Mouse (Mus musculus) forebrain, embryonic 13.5 days (tissue): ENCODE measurements around the gene Jph2. TPM values are rescaled to one million over a fixed set of nuclear protein-coding genes. Genes with fewer than 3 reads are reported as not detected.

Experiments used
- ATAC-seq: fragments of 200-750 bp; cut with Nextera tagmentation; 2 replicates; pipeline ENCODE4 v1.8.0; 2017
- H3K27ac ChIP-seq: fragments of 300-500 bp; sonication (generic); 2 replicates; pipeline ENCODE4 v1.5.1; 2015; ENCODE audit warnings: inconsistent platforms, mild to moderate bottlenecking, moderate library complexity
- H3K27me3 ChIP-seq: fragments of 300-500 bp; sonication (generic); 2 replicates; pipeline ENCODE4 v1.6.1; 2015; ENCODE audit warnings: mild to moderate bottlenecking, inconsistent platforms
- H3K36me3 ChIP-seq: fragments of 300-500 bp; sonication (generic); 2 replicates; pipeline ENCODE4 v1.6.1; 2015; ENCODE audit warnings: mild to moderate bottlenecking, inconsistent platforms; ENCODE audit not compliant: poor library complexity, severe bottlenecking
- H3K4me1 ChIP-seq: fragments of 300-500 bp; sonication (generic); 2 replicates; pipeline ENCODE4 v1.6.1; 2015; ENCODE audit warnings: inconsistent platforms
- H3K4me2 ChIP-seq: fragments of 300-500 bp; sonication (generic); 2 replicates; pipeline ENCODE4 v1.6.1; 2015; ENCODE audit warnings: inconsistent platforms, mild to moderate bottlenecking, moderate library complexity
- H3K4me3 ChIP-seq: fragments of 300-500 bp; sonication (generic); 2 replicates; pipeline ENCODE4 v1.5.1; 2015; ENCODE audit warnings: mild to moderate bottlenecking, inconsistent platforms
- H3K9ac ChIP-seq: fragments of 300-500 bp; sonication (generic); 2 replicates; pipeline ENCODE4 v1.6.1; 2015; ENCODE audit warnings: mild to moderate bottlenecking, inconsistent platforms
- H3K9me3 ChIP-seq: fragments of 300-500 bp; sonication (generic); replicated peaks from 2 replicates; pipeline ENCODE4 v1.6.1; 2016; ENCODE audit warnings: inconsistent platforms
- WGBS: fragments of 180-500 bp; shearing (Covaris S2); methylation state at CpG from one replicate; pipeline ENCODE4 v1.1.7; 2015; 5-methylcytosine and 5-hydroxymethylcytosine counted together
- polyA plus RNA-seq: library from polyadenylated mRNA; unstranded; fragments of >200 nt; fragmentation: Nextera tagmentation; extraction: Ambion mirVana; gene quantifications from 2 replicates; pipeline ENCODE4 v1.2.1, GENCODE M21; 2015

Jph2 gene
- polyA plus RNA-seq, 1 experiment from 2014 or later = 0.12 TPM

DNA sequence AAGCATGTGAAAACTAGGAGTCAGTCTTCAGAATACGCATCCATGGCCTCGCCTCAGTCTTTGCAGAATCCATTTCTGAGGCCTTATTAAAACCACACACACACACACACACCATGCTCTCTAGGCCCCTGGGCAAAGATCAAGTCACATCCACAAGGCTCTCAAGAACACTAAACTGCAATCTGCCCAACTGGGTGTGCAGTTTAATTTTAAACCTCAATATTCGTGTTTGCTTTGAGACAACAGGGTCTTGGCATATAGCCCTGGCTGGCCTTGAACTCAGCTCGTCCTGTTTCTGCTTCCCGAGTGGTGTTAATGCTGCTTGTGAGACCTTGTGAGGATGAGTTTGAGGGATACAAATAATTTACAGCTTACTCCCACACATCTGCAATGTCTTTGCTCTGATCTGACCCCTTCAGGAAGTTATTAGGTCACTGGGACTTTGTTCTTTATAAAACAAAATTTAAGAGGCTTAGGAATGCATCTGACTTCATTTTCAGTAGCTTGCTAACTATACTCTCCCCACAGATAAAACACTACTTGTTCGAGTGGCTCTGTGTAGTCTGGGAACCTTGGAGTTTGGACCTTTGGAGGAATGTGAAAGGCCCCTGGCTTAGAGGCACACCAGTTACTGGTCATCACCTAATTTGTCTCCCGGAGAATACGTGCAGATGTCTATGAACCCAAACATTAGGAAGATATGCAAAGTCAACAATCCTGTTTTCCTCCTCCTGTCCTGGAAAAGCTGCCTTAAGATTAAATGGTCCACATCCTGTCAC, 6.4 kb upstream of the Jph2 start:
- Histone ChIP-seq H3K9ac (no peak overlapping the region), H3K27ac (no peak overlapping the region), H3K27me3 (no peaks in the 10 kb centered on the region), H3K36me3 (peaks cover 32% of the 10 kb centered on the region), H3K4me2 (no peak overlapping the region), H3K4me3 (no peak overlapping the region), H3K9me3 (no peaks in the 10 kb centered on the region), H3K4me1 (no peaks in the 10 kb centered on the region)
- ATAC-seq = no peak
- WGBS = 90% methylated on average over 8 of the region's 8 CpGs

DNA sequence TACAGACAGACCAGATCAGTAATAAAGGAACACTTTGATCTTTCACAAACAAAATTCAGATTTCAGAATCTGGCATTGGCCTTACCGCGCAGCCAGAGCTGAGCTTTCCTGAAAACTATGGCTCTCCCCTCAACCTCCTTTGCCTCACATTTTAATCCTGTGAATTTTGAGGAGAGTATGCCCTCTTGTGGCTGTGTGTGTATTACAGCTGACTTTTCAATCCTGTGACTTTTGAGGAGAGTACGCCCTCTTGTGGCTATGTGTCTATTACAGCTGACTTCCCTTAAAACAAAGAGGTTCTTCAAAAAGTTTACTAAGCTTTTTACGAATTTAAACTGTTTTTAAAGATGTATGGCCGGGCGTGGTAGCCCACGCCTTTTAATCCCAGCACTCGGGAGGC, 3.4 kb upstream of the Jph2 start:
- ATAC-seq = peak; percentile 48; the same call in 1 of the 2 replicates
- peaks cover 8% of the 10 kb centered on the region for H3K36me3 ChIP-seq
- peaks cover 5% of the 10 kb centered on the region for H3K4me1 ChIP-seq
- no peak overlapping the region for H3K27ac ChIP-seq
- no peak overlapping the region for H3K9ac ChIP-seq
- no peak overlapping the region for H3K4me2 ChIP-seq
- H3K9me3 ChIP-seq = no peaks in the 10 kb centered on the region
- no peak overlapping the region for H3K4me3 ChIP-seq
- no peaks in the 10 kb centered on the region for H3K27me3 ChIP-seq
- 11% methylated on average over 8 of the region's 8 CpGs for WGBS

DNA sequence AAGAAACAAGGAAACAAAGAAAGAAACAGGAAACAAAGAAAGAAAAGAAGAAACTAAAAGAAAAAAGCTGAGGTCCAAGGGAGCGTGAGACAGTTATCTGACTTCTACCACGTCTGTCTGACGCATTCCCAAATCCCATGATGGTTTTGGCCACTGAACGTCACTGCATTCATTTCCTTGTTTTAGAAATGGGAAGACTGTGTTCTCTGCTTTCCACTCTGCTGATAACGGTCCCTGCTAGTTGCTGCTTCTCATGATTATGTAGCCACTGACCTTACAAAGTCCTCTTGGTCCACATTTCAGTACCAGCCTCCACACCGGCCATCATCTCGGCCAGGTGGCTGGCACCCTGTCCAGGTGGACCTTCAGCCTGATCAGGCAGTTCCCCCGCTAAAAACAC, 1.4 kb upstream of the Jph2 start:
- no peaks in the 10 kb centered on the region for H3K36me3 ChIP-seq
- 77% methylated on average over 8 of the region's 8 CpGs for WGBS
- no peaks in the 10 kb centered on the region for H3K27me3 ChIP-seq
- ATAC-seq = no peak
- no peak overlapping the region for H3K27ac ChIP-seq
- peaks cover 5% of the 10 kb centered on the region for H3K4me1 ChIP-seq
- no peak overlapping the region for H3K9ac ChIP-seq
- no peak overlapping the region for H3K4me3 ChIP-seq
- H3K9me3 ChIP-seq = no peaks in the 10 kb centered on the region
- H3K4me2 ChIP-seq = no peak overlapping the region

DNA sequence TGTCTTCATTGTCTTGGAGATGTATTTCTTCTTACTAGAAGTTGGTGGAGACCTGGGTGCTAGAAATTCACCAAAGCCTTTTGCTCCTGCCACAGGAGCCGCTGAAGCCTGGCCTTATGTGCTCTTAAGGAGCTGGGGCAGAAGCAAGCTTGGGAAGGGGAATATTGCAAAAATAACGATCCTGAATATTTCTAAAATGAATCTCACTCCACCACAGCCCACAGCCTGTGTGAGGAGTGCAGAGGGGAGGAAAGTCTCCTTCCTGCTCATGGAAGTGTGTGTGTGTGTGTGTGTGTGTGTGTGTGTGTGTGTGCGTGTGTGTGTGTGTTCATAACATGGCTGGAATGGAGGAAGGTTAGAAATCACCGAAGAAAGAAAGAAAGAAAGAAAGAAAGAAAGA, 977 bp upstream of the Jph2 start:
- Histone ChIP-seq H3K4me2 (no peak overlapping the region), H3K4me3 (no peak overlapping the region), H3K9me3 (no peaks in the 10 kb centered on the region), H3K27ac (no peak overlapping the region), H3K4me1 (peaks cover 5% of the 10 kb centered on the region), H3K9ac (no peak overlapping the region), H3K36me3 (no peaks in the 10 kb centered on the region), H3K27me3 (no peaks in the 10 kb centered on the region)
- ATAC-seq = no peak
- WGBS = 83% methylated on average over 4 of the region's 4 CpGs

DNA sequence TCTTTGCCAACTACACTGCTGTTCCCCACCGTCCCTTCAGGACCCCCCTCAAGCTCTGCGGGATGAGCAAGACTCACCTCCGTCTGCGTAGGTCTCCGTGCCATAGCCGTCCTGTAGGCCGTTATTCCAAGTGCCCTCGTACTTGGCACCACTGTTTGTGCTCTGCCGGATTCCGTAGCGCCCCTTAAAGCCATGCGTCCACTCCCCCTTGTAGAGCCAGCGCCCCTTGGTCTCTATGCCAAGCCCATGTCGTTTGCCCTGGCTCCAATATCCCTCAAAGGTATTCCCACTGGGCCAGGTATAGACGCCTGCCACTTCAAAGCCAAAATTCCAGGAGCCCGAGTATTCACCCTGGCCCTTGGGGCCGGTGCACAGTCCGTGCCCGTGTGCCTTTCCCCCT, 722 bp downstream of the Jph2 start:
- no peak overlapping the region for H3K9ac ChIP-seq
- no peak overlapping the region for H3K27ac ChIP-seq
- H3K4me3 ChIP-seq = no peak overlapping the region
- peaks cover 5% of the 10 kb centered on the region for H3K4me1 ChIP-seq
- no peak overlapping the region for H3K4me2 ChIP-seq
- H3K27me3 ChIP-seq = no peaks in the 10 kb centered on the region
- no peak for ATAC-seq
- 92% methylated on average over 19 of the region's 19 CpGs for WGBS
- no peaks in the 10 kb centered on the region for H3K36me3 ChIP-seq
- H3K9me3 ChIP-seq = no peaks in the 10 kb centered on the region

DNA sequence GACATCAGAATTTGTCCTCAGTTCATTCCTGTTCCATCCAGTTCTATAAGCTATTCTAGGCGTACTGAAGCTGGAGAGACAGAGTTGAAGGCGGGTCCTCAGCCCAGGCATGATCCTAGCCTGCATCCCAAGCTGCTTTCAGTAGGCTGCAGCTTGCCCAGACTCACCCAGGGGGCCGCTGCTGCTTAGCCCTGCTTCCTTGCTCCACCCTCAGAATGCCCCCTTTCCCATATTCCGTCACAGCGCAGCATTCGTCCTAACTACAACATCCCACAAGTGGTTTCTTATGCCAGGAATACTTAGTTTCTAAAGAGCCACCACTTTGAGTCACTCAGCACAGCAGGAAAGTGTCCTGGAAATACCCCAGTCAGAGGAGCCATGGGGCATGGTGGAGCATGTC, 2.8 kb downstream of the Jph2 start:
- Histone ChIP-seq H3K4me1 (peaks cover 5% of the 10 kb centered on the region), H3K36me3 (no peaks in the 10 kb centered on the region), H3K27ac (no peak overlapping the region), H3K9ac (no peak overlapping the region), H3K27me3 (no peaks in the 10 kb centered on the region), H3K9me3 (no peaks in the 10 kb centered on the region), H3K4me2 (no peak overlapping the region), H3K4me3 (no peak overlapping the region)
- ATAC-seq = no peak
- 75% methylated on average over 6 of the region's 6 CpGs for WGBS

DNA sequence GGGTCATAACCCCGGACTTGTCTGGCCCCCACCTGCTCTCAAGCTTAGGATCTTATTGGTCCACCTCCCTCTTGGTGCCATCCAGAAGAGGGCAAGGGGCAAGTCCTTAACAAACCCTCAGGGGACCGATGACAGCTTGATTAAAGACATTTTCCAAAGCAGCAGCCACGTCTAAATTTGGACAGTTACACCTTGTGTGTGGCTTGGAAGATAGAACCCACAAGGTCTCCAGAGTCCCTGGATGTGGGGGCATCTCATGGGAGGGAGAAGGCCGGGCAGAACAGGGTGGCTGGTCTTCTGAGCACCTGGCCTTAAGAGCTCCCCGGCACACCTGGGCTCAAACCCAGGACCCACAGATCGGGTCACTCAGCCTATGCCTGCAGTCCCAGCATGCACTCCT, 3.8 kb downstream of the Jph2 start:
- H3K9me3 ChIP-seq = no peaks in the 10 kb centered on the region
- no peak for ATAC-seq
- no peak overlapping the region for H3K9ac ChIP-seq
- no peak overlapping the region for H3K4me3 ChIP-seq
- H3K27ac ChIP-seq = no peak overlapping the region
- H3K36me3 ChIP-seq = no peaks in the 10 kb centered on the region
- no peaks in the 10 kb centered on the region for H3K27me3 ChIP-seq
- WGBS = 78% methylated on average over 6 of the region's 6 CpGs
- no peak overlapping the region for H3K4me2 ChIP-seq
- peaks cover 5% of the 10 kb centered on the region for H3K4me1 ChIP-seq

DNA sequence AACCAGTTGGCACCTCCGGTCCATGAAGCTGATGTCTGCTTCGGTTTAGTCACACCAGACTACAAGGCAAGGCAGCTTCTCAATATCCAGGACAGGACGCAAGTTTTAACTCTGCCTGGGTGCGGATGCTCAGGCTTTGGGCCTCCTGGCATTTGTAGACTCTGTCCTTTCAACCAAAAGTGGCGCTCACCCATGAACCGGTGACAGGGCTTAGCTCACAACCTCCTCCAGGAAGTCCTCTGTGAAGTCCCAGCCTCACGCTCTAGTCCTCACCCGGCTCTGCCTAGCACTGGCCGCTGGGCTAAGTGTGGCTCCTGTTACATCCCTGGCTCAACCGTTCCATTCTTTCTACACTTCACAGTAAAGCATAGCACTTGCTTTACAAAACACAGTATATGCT, 4.6 kb downstream of the Jph2 start:
- no peaks in the 10 kb centered on the region for H3K27me3 ChIP-seq
- H3K36me3 ChIP-seq = no peaks in the 10 kb centered on the region
- H3K4me3 ChIP-seq = no peak overlapping the region
- no peak for ATAC-seq
- H3K9ac ChIP-seq = no peak overlapping the region
- no peaks in the 10 kb centered on the region for H3K9me3 ChIP-seq
- no peak overlapping the region for H3K27ac ChIP-seq
- peaks cover 5% of the 10 kb centered on the region for H3K4me1 ChIP-seq
- WGBS = 91% methylated on average over 10 of the region's 10 CpGs
- no peak overlapping the region for H3K4me2 ChIP-seq

DNA sequence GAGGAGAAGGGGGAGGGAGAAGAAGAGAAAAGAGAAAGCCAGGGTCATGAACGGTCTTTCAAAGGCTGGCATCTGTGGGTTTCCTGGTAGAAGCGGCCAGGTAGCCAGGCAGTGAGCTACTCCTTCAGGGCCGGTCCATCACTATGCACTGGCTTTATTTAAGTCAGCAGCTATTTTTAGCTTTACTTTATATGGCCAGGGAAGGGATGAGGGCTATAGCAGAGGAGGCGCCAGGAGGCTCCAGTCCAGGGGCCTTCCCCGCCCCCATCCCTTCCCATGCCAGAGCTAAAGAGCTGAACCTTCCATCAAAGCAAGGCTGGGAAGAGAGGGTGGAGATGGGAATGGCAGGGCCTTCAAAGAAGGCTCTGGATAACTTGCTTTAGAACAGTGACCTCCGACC, 5.4 kb downstream of the Jph2 start:
- WGBS = 81% methylated on average over 6 of the region's 6 CpGs
- no peak overlapping the region for H3K4me2 ChIP-seq
- H3K27ac ChIP-seq = no peak overlapping the region

DNA sequence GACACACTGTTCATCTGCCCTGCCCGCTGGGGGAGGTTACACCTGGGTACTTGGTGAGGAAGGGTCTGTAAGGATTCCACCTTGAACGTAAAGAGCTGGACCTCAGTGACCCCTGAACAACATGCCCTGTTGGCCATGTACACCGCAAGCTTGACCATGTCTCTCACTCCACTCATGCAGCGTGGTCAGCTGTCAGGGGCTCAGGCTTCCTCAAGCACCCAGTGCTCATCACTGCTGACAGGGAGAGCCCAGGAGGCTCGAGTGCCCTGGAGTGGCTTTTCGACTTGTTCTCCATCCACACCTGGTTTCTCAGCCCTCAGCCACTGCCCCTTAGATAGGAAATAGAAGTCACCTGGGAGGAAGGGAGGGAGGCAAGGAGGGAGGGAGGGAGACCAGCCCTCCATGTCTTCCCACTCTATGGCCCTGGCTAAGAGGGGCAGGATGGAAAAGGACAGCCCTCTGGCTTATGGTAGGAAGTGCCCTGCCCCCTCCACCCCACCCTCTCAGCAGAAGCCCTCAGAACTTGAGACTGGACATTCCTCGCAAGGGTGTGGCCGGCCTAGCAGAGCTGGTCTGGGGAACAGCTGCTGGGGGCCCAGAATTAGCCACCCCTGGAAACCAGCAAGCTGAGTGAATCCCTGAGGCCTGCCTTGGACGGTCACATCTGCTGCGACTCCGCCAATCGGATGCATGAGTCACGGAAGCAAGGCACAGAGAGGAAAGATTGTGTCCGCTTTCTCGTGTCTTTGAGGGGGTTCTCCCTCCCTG, 11.2 kb downstream of the Jph2 start:
- H3K9me3 ChIP-seq = no peaks in the 10 kb centered on the region
- H3K9ac ChIP-seq = no peak overlapping the region
- no peak for ATAC-seq

More for the DNA sequence above, 5.4 kb downstream of the Jph2 start:
- H3K4me3 ChIP-seq = no peak overlapping the region
- no peaks in the 10 kb centered on the region for H3K36me3 ChIP-seq
- ATAC-seq = no peak
- no peaks in the 10 kb centered on the region for H3K27me3 ChIP-seq
- H3K4me1 ChIP-seq = no peaks in the 10 kb centered on the region
- no peaks in the 10 kb centered on the region for H3K9me3 ChIP-seq
- H3K9ac ChIP-seq = no peak overlapping the region

DNA sequence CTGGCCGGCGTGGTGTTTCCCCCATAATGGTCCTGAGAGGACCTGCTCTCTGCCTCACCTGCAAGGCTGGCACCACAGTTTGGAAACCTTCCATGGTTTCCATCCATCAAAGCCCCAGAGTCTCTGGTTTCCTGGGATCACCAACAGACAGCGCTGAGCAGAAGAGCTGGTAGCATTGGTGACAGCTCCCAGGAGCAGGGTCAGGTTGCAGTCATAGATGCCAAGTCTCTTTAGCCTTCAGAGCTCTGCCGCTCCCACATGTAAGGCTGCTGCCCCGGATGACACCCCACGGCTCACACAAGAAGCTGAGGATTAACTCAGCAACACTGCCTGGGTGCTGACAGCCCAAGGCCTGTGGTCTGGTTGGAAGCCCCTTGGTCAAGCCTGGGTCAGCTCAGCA, 12.7 kb downstream of the Jph2 start:
- Histone ChIP-seq H3K9me3 (no peaks in the 10 kb centered on the region), H3K4me2 (no peak overlapping the region), H3K27ac (no peak overlapping the region), H3K36me3 (no peaks in the 10 kb centered on the region), H3K4me1 (no peaks in the 10 kb centered on the region), H3K27me3 (no peaks in the 10 kb centered on the region), H3K4me3 (no peak overlapping the region), H3K9ac (no peak overlapping the region)
- 88% methylated on average over 6 of the region's 6 CpGs for WGBS
- no peak for ATAC-seq

More for the DNA sequence above, 11.2 kb downstream of the Jph2 start:
- H3K4me3 ChIP-seq = no peak overlapping the region
- WGBS = 84% methylated on average over 15 of the region's 15 CpGs
- H3K4me1 ChIP-seq = no peaks in the 10 kb centered on the region
- H3K27ac ChIP-seq = no peak overlapping the region
- H3K4me2 ChIP-seq = no peak overlapping the region
- H3K36me3 ChIP-seq = no peaks in the 10 kb centered on the region
- H3K27me3 ChIP-seq = no peaks in the 10 kb centered on the region

DNA sequence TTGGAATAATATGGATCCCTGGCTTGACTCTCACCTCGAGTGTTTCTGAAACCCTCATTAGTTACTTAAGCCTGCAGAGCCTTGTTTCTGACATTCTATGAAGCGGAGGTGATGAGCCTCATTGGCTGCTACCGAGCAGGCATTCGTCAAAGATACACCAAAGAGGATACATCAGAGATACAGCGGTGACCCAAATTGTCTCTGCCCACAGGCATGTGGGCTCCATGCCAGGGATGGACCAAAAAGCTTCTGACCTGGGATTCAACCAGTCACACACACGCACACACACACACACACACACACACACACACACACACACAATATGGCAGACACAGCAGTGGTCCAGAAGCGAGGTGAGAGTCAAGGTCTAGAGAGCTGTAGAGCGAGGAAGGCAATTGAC, 16.5 kb downstream of the Jph2 start:
- Histone ChIP-seq H3K27ac (no peak overlapping the region), H3K4me2 (no peak overlapping the region), H3K9ac (no peak overlapping the region), H3K4me3 (no peak overlapping the region), H3K36me3 (no peaks in the 10 kb centered on the region), H3K27me3 (peaks cover 17% of the 10 kb centered on the region), H3K4me1 (no peaks in the 10 kb centered on the region), H3K9me3 (no peaks in the 10 kb centered on the region)
- WGBS = 86% methylated on average over 8 of the region's 8 CpGs
- ATAC-seq = no peak
